Mouse (Mus musculus) adrenal gland, adult 8-10 months (tissue): Measurements from ENCODE around the gene Pdzrn3. TPM values are rescaled to one million over a fixed set of nuclear protein-coding genes. Genes with fewer than 3 reads are reported as not detected.

Experiments
- DNase-seq: peaks from one replicate; pipeline ENCODE4 v3.0.0; 2022
- total RNA-seq, 4 experiments: library from RNA; stranded (reverse); gene quantifications; 2 replicates each; pipeline ENCODE4 v1.2.4; 2022

Pdzrn3 gene
- total RNA-seq = 10 to 100 TPM; 25.2 to 31.1 (median 28.7) TPM

DNA sequence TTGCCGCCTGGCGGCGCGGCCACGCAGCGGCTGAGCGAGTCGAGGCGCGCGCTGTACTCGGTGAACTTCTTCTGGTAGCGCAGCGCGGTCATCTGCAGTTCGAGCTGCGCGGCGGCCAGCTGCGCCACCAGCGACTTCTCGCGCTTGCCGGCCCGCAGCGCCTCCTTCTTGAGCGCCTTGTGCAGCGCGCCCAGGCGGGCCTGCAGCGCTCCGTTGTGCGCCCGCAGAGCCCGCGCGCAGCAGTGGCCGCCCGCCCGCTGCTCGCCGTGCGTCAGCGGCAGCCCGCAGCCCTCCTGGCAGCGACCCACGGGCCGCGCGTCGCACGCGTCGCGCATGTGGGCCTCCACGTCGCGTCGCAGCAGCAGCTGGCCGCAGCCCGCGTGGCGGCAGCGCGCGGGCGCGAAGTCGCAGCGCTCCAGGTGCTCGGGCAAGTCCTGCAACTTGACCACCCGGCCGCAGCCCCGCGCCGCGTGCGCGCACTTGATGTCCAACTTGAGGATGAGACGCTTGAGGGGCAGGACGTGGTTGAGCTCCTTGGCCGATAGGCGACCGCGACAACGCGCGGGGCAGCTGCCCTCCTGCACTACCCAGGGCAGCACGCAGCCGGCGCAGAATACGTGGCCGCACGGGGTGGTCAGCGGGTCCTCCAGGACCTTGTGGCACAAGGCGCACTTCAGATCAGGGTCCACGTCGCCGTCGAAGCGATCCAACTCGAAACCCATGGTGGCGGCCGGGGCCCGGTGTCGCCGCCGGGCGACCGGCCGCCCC is at the start of gene Pdzrn3:
Gene Pdzrn3, minus strand, starts transcription at position 731 of the 768 bp plus-strand sequence.
- DNase-seq = peak; percentile 53

DNA sequence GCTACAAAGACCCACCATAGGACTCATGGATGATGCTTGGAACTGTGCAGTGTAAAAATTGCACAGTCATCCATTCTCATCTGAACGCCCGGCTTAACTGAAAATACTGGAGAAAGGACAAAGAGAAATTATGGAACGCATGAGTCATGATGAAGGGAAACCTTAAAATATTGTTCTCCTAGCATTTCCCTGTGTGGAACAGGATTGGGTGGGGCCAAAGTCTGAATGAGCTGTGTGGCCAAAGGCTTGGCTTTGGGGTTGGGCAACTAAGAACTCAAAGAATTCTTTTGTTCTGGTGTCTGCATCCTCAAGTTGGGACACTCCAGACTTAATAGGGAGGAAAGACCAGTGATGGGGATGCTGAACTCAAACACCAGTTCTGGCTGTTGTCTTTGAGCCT is 49.6 kb upstream of the Pdzrn3 start:
- DNase-seq = no peak

DNA sequence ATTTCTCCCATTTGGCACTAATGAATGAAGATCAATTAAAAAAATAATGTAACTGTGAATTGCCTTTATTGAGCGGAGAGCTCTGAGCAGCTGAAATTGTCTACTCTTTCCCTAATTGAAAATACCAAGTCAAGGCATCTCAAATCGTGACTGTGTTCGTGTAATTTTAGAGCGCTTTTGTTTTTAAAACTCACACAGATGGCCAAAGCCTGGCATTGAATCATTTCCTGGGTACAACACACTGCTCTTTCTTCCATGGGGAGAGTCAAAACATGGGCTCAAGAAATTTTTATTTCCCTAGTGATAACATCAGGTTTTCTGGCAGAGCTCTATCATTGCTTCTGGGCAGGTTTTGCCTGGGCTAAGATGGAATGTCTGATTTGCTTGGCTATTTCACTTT is 48.6 kb upstream of the Pdzrn3 start:
- no peak for DNase-seq

DNA sequence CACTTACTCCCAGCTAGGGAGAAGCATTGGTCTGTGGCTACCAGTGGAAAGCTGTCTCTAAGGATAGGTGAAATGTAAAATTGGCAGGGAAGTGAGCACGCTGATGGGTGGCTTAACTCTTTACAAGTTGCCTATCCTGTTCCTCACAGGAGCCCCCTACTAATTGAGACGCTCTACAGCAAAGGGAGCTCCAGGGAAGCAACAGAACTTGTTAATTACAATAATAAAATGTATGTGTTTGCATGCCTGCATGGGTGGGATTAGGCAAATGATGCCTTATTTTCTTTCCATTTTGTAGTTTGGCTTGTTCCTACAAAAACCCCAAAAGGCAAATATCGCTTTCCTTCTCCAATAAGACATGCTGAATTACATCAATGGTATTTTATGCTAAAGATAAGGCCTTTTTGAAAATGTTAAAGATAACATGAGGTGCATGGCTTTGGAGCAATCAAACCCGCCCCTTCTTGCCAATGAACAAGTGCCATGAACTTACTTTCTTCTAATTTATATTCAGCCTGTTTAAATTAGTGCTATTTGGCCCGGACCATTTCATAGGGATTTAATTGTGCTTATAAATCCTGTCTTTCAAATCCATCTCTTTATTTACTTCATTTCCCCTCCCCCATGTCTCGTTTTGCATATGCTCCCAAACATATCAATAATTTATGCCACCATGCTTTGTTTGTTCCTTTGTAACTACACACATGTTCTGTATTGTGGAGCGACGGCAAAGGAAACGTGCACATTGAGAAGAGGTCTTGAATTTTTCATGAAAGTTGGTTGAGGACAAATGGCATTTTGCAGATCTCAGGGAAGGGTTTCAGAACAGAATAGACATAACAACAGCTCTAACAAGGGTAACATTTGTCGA is 44.6 kb upstream of the Pdzrn3 start:
- no peak for DNase-seq

DNA sequence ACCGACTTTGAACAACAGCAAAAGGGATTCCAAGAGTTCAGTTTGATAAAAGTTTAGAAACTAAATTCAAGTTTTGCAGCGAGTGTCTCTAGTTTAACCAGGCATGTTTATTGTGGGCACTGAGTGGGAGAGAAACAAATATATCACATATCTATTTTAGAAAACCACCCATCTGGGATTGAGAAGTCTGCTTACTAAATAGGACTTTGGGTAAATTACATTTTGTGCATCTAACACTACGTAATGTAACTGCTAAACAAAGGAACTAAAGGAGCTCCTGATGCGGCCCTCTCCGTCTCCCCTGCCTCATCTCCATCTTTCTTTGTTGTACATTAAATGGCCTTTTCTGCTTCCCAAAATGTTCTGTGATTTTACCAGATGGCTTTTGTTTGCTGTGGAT is 40.5 kb upstream of the Pdzrn3 start:
- DNase-seq = no peak

DNA sequence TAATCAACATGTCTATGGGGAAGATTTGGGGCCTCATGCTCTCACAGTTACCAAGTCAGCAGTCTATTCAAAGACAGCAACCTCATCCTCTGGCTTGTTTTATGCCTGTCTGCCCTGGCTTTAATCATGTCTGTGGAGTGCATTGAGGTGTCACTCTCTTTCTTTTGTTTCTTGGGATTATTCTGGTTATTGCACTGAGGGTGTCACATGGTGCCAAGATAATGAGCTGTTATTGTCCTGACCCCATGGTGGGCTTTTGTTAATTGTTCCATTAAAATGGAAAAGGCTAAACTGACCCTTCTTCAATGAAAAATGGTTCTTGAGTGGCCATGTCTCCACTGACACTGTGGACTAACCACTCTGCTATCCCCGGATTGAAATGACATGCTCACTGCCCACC is 34.0 kb upstream of the Pdzrn3 start:
- no peak for DNase-seq

DNA sequence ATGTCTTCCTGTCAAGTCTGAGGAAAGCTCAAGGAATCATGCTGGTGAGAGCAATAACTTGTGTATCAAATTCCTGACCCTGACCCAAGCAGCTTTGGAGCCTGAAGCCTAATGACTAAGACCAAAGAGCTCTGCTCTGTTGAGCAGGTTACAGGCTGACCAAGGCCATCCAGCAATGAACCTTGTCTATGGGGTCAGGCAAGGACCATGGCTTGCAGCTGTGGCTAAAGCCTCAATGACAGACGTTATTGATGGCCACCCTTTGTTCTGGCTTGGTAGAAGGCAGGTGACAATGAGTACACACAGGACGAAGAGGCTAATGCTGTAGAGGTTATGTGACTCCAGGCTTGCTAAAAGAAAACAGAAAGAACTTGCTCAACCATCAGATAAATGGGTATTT is 33.4 kb upstream of the Pdzrn3 start:
- peak; percentile 7 for DNase-seq

DNA sequence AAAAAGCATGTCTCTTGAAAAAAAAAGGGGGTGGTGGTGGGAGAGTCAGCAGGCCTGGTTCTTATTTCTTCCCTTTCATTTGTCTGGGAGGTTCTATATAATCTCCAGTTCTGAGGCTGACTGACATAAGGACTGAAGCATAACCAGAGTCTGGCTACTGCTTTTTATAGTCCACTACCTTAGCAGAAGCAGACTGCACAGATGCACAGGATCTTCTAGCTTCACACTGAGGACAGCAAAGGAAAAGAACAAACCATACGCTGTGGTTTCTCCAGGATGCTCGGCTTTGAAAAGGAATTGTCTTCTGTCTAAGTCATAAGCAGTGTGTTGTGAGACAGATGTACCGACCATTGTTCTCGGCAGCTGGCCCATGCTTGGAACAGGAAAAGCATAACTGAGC is 19.0 kb upstream of the Pdzrn3 start:
- no peak for DNase-seq

DNA sequence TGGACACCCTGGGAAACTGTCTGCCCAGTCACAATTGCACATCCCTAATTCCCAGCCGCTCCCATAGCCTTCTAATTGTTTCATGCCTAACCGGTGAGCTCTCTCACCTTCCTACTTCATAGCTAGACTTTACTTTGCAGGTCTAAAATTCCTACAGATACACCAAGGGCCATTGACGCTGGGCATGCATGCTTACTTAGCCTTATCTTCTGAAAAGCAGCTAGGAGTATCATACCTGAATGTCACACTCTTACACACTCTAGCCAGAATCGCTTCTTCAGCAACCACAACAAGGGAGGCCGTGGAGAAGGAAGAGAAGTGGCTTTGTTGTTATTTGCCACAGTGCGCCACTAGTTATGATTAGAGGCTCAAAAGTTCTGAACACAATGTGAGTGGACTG is 18.2 kb upstream of the Pdzrn3 start:
- no peak for DNase-seq

DNA sequence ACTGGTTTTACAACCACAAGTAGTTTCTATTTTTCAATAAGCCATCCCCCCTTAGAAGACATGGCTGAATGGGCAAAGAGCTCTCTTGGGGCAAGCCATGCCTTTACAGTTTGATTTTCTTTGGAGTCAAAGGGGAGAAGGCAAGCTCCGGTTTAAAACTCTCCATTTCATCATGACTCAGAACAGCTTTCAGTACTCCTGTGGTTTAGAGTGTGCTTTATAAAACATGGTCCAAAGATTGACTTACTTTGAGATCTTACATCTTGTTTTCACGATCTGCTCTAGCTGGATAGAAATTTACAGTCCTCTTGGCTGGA is 15.1 kb upstream of the Pdzrn3 start:
- no peak for DNase-seq

DNA sequence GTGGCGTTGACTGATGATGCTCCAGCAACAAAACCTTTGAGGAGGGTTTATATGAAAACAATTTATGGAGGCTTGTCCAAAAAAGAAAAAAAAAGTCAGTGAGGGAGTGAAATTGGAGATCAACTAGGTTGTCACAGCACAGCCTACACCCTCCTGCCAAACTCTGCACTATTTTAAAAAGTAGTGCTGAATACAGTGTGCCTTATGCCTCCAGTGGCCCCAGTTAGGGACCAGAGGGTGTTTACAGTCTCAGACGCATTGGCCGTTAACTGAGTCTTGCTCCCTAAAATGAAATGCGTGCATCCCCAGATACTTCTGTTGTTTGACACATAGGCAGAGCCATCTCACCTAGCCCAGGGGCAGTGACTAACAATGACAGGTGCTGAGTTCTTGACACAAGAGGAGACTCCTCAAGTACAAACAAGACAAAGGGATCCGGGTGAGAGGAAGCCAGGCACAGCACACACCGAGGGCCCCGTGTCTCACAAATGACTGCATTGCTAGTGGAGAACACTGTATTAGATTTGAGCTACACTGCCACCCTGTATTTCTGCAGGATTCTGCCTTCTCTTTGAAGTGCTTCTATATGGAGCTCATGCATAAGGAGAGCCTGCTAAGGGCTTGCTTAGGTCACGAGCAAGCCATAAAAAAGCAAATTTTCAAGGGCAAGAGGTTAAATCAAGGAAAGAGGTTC is 14.6 kb upstream of the Pdzrn3 start:
- DNase-seq = no peak

DNA sequence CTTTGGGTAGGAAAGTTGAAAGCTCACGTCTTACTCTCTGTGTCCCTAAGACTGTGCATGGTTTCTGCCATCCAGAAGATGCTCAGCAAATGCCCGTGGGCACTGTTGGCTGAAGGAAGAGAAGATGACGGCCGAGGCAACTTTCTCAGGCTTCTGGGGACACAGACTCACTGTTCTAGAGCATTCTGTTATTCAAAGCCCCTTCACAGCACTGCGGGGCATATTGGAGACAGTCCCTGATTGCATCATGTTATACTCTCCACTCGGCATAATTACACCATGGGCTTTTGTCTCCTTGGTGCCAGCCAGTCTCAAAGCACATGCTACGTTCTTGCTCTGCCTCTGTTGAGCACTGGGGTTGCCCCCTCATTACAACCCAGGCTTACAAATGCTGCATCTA is 7.8 kb upstream of the Pdzrn3 start:
- no peak for DNase-seq

DNA sequence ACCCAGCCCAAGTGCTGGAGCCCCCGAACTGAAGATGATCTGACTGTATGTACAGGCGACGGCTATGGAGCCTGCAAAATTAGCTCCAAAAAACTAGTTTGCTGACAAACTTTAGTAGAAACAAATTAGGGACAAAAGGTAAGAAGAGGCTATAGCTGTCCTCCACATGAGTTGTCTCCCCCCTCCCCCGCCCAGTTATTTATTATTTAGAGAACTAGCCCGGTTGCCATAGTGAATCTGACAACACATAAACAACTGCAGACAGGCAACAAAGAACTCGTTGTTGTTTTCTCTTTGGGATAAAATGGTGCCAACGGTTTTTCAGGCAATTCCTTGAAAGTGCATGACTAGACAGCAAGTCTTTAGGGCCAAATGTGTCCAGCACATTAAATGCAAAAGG is 7.3 kb upstream of the Pdzrn3 start:
- no peak for DNase-seq

DNA sequence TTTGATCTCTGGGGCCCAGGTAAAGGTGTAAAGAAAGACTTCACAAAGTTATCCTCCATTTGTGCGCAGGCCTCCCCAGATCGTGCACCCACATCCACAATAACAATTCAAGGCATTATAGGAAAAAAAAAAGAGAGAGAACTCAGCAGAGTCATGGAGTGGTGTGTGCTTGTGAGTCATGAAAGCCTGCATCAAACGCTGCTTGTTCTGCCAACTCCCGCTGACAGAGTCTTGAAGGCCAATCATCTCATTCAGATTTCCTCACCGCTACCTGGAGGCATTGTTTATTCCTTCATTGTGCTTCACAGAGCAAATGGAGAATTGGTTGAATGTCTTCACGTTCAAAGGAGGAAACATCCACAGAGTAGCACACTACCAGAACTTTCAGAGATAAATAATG is 6.8 kb upstream of the Pdzrn3 start:
- no peak for DNase-seq

DNA sequence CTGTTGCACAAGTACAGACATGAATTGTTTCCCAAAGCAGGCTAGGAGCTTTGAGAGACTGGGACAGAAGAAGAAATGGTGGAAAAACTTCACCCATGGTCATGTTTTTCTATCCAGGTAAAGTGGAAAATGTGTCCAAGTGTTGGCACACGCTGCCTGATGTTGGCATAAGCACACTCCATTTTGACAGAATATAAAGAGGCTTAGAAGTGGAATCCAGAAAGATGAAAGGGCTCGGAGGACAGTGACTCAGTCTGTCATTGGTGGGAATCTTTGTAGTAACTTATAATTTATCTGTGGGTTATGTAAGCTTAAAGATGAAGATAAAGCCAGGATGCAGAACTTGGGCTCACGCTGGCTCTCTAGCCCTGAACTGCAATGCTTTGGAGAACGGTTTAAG is 5.2 kb upstream of the Pdzrn3 start:
- DNase-seq = peak; percentile 42

DNA sequence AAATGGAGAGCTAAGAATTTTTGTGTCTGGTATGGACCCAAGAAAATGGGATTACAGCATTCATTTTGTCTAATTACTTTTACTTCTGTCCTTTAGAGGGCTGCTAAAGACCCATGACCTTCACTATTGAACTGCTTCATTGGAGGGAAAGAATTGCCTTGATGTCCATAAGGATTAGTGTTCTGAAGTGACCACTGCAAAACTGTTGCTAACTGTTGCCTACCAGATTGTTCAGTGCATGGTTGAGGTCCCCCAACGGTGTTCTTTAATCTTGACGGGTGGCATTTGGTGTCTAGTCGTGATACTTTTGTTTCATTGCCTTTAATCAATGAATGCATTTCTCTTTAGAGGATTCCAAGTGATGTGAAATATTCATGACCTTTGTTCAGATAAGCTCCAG is 1.8 kb upstream of the Pdzrn3 start:
- DNase-seq = no peak

DNA sequence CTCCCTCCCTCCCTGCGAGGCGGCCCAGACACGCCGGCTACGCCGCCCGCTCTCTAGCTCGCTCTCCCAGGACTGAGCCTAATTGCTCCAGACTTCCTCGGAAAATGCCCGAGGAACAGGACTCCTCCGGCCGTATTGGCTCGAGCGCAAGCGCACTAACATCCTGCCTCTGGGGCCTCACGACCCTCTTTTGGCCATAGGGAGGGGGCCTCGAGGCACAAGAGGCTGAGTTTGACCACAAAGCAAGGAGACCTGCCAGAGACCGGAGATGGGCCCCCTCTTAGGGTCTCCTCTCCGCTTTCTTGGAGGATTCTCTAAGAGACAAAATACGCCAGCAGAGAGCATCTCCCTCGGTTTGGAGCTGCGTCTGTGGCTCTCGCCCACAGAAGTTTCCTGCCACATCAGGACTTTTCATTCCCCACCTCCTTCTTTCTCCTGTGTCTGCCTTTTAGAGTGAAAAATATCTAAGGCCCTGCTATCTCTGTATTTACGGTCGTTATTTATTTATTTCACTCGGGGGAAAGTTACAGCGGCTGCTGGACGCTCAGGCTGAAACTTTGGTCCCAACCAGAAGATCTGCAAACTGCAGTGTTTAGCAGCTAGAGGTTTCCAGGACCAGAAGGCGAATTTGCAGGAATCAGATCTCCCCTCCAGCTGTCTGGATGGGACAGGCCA is 375 bp upstream of the Pdzrn3 start:
- DNase-seq = peak; percentile 71

DNA sequence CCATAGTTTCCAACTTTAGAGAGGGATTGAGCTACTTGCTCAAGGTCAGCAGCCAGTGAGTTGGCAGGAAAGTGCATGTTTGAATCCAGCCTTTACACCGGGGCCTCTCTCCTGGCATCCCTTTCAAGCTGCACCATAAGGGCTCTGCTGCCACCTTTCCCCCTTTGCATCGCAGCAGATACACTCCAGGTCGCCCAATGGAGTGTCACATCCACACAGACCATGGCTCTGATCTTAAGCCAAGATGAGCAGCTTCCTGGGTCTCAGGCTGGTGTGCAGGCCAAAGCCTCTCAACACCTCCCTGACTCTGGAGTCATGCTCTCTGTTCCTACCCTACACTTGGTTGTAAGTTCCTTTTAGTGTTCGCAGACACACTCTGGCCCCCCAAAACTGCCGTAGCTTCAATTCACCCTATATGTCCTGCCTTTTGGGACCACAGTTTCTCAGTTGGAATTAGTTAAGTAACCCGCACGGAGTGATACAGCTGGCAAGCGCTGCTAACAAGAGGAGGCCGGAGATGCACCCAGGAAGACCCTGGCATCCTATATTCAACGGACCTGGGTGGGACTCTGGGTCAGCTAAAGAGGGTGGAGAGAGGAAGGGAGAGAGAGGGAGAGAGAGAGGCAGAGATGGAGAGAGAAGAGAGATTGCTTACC is 1.1 kb downstream of the Pdzrn3 start:
- DNase-seq = peak; percentile 30

DNA sequence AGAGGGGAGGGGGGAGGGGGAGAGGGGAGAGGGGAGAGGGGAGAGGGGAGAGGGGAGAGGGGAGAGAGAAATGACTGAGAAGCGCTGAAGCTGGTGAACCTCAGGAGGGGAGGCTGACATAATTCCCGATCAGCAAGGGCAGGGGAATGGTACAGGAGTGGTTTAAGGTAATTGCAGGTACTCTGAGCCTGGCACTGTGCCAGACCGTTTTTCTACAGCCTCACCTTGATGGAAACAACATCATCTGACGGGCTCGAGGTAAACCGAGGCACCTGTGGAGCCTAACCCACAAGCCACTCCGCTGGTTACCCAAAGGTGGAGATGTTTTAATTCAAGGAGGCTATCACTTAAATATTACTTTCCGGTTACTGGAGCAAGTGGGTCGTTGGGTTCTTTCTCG is 1.6 kb downstream of the Pdzrn3 start:
- no peak for DNase-seq

DNA sequence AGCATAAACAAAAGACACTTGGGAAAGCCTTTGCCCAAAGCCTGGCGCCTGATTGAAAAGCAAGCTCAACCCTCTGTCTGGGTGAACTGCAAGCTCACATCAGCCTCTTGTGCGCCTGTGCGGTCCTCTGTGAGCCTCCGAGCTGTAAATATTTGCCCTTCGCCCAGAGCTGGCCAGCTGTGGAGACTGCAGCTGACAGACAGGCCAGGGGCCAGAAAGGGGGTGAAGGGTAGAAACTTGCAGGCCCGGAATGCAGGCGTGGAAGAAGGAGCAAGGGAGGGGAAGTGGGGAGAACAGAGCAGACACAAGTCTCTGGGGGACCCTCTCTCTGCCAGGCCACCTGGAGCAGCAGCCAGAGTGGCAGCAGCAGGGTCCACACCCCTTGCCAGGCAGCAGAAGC is 3.0 kb downstream of the Pdzrn3 start:
- peak; percentile 38 for DNase-seq

DNA sequence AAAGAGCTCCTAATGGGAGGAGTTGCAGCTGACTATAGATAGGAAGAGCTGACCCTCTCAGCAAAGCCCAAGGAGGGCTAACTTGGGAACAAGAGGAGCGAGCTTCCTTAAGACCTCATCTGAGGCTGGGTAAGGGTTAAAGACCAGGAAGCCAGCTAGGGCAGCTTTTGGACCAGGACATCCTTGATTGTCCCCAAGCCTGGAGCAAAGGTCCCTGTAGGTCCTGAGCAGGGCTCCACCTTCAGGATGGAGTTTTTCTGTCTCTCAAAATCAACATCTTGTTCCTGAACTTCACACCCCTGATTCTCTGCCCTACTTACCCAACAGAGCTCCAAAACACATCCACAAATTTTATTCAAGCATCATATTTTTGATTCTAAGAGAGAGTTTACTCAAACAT is 3.5 kb downstream of the Pdzrn3 start:
- no peak for DNase-seq

DNA sequence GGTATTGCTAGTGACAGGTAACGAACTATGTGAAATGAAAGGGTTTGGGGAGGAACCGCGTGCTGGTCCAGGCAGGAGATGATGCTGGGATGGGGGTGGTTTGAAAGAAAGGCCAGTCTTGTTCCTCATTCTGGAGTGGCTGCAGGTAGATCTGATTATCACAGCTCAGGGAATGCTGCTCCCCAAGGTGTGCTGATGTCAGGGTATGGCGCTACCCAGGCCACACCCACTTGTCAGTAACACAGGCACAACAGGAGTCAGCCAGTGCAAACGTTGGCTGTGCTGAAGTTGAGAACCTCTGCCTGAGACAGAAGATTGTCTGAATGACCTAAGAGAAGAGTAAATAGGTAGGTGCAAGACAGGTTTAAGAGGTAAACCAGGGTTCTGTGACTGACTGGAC is 4.7 kb downstream of the Pdzrn3 start:
- no peak for DNase-seq
